Mouse (Mus musculus): ENCODE measurements around the gene Hypk.

Hypk gene

GRCm38 (mm10) chr2:121452990-121453389, at the start of gene Hypk:
Gene Hypk (plus strand): TSS chr2:121453290.
- no peak for DNase-seq (ENCODE audit: low spot score in 2 of 2)

GRCm38 (mm10) chr2:121403296-121403695, 49.8 kb upstream of the Hypk start:
- no peak for DNase-seq (ENCODE audit: low spot score in 2 of 2)

GRCm38 (mm10) chr2:121408160-121408559, 44.9 kb upstream of the Hypk start:
- DNase-seq (ENCODE audit: low spot score in 2 of 2): peak in 1 of 2 experiments; percentile 20

GRCm38 (mm10) chr2:121412843-121413386, 40.2 kb upstream of the Hypk start:
- DNase-seq (ENCODE audit: low spot score in 2 of 2): no peak

GRCm38 (mm10) chr2:121413387-121414042, 39.6 kb upstream of the Hypk start, which contains the start of the genes Pdia3 and Catsper2:
Gene Pdia3 (plus strand): TSS chr2:121413775.
Gene Catsper2 (minus strand): TSS chr2:121413792.
- peak; percentile 92 to 94 for DNase-seq (ENCODE audit: low spot score in 2 of 2)

GRCm38 (mm10) chr2:121414139-121414685, 38.9 kb upstream of the Hypk start:
- DNase-seq (ENCODE audit: low spot score in 2 of 2): peak; percentile 26 to 54

- no peak for DNase-seq (ENCODE audit: low spot score in 2 of 2)
Measured at GRCm38 (mm10) chr2:121415103-121415502, 38.0 kb upstream of the Hypk start.

GRCm38 (mm10) chr2:121415591-121415990, 37.5 kb upstream of the Hypk start:
- DNase-seq (ENCODE audit: low spot score in 2 of 2): no peak

GRCm38 (mm10) chr2:121416356-121416755, 36.7 kb upstream of the Hypk start:
- no peak for DNase-seq (ENCODE audit: low spot score in 2 of 2)

GRCm38 (mm10) chr2:121418476-121418875, 34.6 kb upstream of the Hypk start:
- DNase-seq (ENCODE audit: low spot score in 2 of 2): no peak

- DNase-seq (ENCODE audit: low spot score in 2 of 2): no peak
Measured at GRCm38 (mm10) chr2:121423166-121423565, 29.9 kb upstream of the Hypk start.

GRCm38 (mm10) chr2:121425890-121426289, 27.2 kb upstream of the Hypk start:
- no peak for DNase-seq (ENCODE audit: low spot score in 2 of 2)

GRCm38 (mm10) chr2:121434854-121435253, 18.2 kb upstream of the Hypk start:
- no peak for DNase-seq (ENCODE audit: low spot score in 2 of 2)

GRCm38 (mm10) chr2:121439746-121440145, 13.3 kb upstream of the Hypk start:
- DNase-seq (ENCODE audit: low spot score in 2 of 2): no peak

- no peak for DNase-seq (ENCODE audit: low spot score in 2 of 2)
Measured at GRCm38 (mm10) chr2:121440834-121441605, 12.1 kb upstream of the Hypk start.

GRCm38 (mm10) chr2:121441800-121442199, 11.3 kb upstream of the Hypk start:
- DNase-seq (ENCODE audit: low spot score in 2 of 2): no peak

GRCm38 (mm10) chr2:121442259-121443067, 10.6 kb upstream of the Hypk start:
- no peak for DNase-seq (ENCODE audit: low spot score in 2 of 2)

- no peak for DNase-seq (ENCODE audit: low spot score in 2 of 2)
Measured at GRCm38 (mm10) chr2:121443068-121443349, 10.1 kb upstream of the Hypk start.

GRCm38 (mm10) chr2:121444178-121444577, 8.9 kb upstream of the Hypk start, which contains the start of gene Ell3:
Gene Ell3 (minus strand): TSS chr2:121444278.
- no peak for DNase-seq (ENCODE audit: low spot score in 2 of 2)

- no peak for DNase-seq (ENCODE audit: low spot score in 2 of 2)
Measured at GRCm38 (mm10) chr2:121445117-121445516, 8.0 kb upstream of the Hypk start.

- DNase-seq (ENCODE audit: low spot score in 2 of 2): no peak
Measured at GRCm38 (mm10) chr2:121446506-121446905, 6.6 kb upstream of the Hypk start.

- no peak for DNase-seq (ENCODE audit: low spot score in 2 of 2)
Measured at GRCm38 (mm10) chr2:121447006-121447405, 6.1 kb upstream of the Hypk start.
